Mouse (Mus musculus) lung, postnatal 25 days (tissue): ENCODE results near the gene Ipo7.
"Not testable (repeated sequence)": the region's sequence is repeated elsewhere in the genome, so short reads cannot be mapped to it uniquely, and the experiment has no call there.

Experiments used
- DNase-seq: peaks from one replicate; pipeline ENCODE4 v3.0.0; 2022; ENCODE audit warnings: low spot score

The Ipo7 gene

GRCm38 (mm10) chr7:110018117-110018630 lies at the start of gene Ipo7:
Gene Ipo7, plus strand, starts transcription at chr7:110018274.
- peak; percentile 95 for DNase-seq

GRCm38 (mm10) chr7:109968924-109969450 lies 49.1 kb upstream of the Ipo7 start:
- DNase-seq: no peak

DNA sequence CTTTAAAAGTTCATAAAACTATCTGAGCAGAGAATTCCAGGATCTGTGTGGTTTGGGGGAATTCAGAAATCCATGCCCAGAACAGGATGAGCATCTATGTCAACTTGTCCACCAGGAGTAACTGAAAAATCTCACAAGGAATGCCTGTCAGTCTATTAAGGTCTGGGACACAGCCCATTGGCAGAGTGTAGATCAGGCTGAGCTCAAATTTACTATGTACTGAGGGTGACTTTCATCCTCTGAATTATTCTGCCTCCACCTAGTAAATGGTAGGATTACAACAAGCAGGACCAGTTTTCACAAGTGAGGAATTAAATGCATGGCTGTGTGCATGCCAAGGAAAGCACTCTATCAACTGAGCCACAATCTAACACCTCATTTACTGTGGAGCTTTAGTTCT lies 48.5 kb upstream of the Ipo7 start:
- no peak for DNase-seq

DNA sequence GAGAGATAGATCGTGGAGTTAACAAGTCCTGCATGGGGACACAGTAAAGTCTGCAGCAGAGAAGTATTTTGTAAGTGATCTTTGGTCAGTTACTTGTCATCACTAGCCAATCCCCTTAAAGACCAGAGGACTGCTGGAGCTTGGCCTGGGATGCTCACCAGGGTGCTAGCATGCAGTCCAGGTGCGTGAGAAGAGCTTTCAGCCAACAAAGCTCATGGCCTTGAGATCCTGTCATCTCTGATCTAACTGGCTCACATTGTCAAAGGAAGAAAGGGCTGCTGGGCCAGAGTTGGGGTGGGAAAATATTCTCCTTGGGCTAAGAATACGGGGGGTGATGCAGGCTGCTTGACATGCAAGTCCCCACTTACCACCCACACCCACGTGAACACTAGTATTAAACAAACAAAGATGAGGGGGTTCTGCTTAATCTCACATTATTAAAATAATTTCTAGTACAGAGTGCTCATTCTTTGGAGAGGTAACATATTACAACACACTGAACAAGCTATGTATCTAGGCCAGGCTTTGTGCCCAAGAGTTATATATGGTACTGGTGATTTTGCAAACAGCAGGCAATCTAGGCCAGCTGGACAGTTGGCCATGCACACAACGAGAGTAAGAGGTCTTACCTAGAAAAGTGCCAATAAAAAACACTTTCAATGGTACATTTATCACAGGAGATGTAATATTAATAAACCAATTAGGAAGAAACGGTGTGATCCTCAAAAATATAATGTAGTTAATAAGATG lies 41.9 kb upstream of the Ipo7 start:
- no peak for DNase-seq

DNA sequence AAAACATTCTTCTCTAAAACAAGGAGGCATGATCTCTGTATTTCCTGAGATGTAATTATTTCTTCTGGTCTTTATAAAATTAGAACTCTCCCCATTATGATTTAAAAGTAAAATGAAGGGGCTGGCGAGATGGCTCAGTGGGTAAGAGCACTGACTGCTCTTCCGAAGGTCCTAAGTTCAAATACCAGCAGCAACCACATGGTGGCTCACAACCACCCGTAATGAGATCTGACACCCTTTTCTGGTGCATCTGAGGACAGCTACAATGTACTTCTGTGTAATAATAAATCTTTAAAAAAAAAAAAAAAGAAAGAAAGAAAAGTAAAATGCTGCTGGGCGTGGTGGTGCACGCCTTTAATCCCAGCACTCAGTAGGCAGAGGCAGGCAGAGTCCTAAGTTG lies 40.9 kb upstream of the Ipo7 start:
- not testable (repeated sequence) for DNase-seq

- DNase-seq: not testable (repeated sequence)
Observed at GRCm38 (mm10) chr7:109984608-109985007, 33.5 kb upstream of the Ipo7 start.

DNA sequence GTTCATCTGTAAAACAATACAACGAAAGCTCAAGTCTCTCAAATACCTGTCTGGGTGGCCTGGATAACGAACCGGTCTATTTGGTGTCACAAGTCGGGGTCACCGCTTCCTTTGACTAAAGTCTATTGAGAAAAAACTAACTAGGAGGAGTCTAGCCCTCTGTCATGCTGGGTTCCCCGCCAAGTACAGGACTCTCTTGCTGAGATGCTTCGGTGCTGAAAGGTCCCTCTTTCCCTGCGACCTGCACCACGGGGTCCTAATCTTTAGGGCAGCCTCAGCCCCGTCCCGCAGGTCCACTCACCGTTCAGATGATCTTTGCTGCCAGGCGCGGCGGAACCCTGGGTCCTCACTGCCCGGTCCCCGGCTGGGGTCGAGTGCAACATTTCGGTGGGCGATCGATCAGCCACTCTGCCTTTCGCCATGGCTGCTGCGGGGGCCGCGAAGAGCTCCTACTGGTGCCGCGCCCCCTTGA lies 32.4 kb upstream of the Ipo7 start:
- DNase-seq: no peak

- DNase-seq: peak; percentile 100
Observed at GRCm38 (mm10) chr7:109986133-109986669, 31.9 kb upstream of the Ipo7 start.

DNA sequence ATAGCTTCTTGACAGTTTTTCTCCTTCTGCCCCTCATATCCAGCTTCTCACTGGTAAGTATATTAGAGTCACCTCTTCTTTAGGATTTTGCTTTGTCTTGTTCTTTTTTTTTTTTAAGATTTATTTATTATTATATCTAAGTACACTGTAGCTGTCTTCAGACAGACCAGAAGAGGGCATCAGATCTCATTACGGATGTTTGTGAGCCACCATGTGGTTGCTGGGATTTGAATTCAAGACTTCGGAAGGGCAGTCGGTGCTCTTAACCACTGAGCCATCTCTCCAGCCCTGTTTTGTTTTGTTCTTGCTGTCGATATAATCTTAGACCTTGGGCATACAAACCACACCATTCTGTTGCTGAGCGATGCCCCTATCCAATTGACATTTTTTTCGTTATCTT lies 31.3 kb upstream of the Ipo7 start, which contains the start of gene Tmem41b:
Tmem41b (minus strand) TSS at position 155 of the 400 bp plus-strand sequence.
- DNase-seq: peak; percentile 34

DNA sequence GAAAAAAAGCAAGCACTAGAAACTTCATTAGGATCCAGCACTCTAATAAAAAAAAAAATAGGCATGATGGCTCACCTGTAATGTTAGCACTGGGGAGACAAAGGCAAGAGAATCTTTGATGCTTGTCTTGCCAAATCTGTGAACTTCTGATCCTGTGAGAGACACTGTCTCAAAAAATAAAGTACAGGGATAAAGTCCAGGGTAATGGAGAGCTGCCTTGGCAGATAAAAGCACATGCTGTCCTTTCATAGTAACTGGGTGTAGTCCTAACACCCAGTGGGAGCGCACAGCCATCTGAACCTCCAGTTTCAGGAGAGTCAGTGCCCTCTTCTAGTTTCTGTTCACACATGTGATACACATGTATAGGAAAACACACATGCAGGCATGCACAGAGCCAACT lies 26.8 kb upstream of the Ipo7 start:
- no peak for DNase-seq

- DNase-seq: peak; percentile 68
Observed at GRCm38 (mm10) chr7:109993157-109993959, 24.7 kb upstream of the Ipo7 start.

DNA sequence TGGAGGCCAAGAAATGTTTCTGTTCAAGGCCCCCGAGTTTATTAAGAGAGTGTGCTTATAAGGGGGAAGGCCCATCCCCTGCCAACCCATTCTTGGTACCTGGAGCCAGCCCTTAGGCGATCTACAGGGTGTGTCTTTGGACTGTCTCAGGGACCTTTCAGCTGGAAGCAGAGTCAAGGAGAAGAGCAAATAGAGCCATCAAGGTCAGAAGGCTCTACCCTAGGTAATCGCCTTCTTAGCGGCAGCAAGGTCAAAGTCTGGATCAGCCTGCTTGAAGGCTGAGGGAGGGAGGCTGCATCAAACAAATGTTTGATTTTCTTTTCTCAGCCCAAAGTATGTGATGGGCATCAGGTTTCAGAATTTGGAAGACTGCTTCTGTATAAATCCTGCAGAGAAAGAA lies 19.7 kb upstream of the Ipo7 start:
- DNase-seq: no peak

GRCm38 (mm10) chr7:110002092-110002491 lies 16.0 kb upstream of the Ipo7 start:
- DNase-seq: no peak

GRCm38 (mm10) chr7:110002968-110003367 lies 15.1 kb upstream of the Ipo7 start:
- DNase-seq: peak; percentile 42

DNA sequence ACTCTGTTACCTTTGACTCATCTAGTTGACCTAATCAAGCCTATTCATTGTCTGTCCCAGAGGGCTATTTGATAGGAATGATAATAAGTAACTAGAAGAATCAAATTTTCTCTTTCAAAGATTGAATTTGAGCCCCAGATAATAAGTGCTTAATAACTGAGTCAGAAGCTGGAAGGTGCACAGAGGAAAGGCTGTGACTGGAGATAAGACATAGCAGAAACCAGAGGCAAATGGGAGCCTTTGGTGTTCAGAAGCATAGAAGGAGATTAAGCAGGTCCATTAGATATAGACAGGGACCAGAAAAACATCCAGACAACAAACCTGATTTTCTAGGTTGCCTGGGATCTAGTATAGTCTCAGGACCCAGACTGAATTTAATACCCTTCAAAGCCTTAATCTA lies 12.1 kb upstream of the Ipo7 start:
- DNase-seq: no peak

DNA sequence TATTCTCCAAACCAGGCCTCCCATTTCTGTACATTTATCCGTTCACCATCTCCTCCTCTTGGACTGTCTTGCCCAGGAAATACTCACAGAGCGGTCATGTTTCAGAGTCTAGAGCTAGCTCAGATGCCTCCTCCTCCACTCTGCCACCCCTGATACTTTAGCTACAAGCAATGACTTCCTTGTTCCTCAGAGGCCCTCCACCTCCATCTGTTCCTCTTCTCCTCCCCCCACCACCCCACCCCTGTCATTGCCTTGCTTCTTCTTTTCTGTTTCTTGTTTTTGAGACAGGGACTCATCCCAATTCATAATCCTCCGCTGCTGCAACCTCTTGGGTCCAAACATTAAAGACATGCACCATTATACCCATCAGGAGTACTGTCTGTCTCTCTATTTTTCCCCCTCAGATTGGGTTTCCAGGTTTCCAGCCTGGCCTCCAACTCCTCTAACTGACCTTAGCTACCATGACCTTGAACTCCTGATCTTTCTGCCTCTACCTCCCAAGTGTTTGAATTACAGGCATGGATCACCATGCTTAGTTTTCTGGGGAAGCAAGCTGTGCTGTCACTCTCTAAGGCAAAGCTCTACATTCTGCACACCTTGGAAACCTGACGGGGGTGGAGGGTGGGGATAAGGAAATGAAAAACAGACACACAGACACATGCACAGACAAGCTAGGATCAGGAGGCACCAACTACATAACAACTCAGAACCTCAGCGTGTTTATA lies 11.4 kb upstream of the Ipo7 start:
- DNase-seq: no peak

- no peak for DNase-seq
Observed at GRCm38 (mm10) chr7:110008513-110008912, 9.6 kb upstream of the Ipo7 start.

- no peak for DNase-seq
Observed at GRCm38 (mm10) chr7:110009084-110009483, 9.0 kb upstream of the Ipo7 start.

GRCm38 (mm10) chr7:110011417-110011816 lies 6.7 kb upstream of the Ipo7 start:
- DNase-seq: no peak

DNA sequence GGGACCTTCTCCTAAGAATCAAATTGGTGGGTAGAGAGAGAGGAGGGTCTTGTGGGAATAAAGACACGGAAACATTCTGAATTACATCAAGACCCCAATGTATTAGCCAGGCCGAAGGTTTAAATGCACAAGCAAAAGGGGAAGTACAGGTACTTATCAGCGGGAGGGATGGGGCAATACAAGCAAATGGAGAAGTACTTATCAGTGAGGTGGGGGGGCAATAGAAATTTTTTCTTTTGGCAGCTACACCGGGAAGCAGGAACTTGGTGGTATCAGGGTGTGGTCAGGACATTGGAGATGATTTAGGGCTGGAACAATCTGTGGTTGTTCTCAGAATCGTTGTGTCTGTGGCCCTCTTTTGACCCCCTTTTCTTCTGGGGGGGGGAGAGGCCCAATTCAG lies 3.8 kb upstream of the Ipo7 start:
- DNase-seq: no peak

DNA sequence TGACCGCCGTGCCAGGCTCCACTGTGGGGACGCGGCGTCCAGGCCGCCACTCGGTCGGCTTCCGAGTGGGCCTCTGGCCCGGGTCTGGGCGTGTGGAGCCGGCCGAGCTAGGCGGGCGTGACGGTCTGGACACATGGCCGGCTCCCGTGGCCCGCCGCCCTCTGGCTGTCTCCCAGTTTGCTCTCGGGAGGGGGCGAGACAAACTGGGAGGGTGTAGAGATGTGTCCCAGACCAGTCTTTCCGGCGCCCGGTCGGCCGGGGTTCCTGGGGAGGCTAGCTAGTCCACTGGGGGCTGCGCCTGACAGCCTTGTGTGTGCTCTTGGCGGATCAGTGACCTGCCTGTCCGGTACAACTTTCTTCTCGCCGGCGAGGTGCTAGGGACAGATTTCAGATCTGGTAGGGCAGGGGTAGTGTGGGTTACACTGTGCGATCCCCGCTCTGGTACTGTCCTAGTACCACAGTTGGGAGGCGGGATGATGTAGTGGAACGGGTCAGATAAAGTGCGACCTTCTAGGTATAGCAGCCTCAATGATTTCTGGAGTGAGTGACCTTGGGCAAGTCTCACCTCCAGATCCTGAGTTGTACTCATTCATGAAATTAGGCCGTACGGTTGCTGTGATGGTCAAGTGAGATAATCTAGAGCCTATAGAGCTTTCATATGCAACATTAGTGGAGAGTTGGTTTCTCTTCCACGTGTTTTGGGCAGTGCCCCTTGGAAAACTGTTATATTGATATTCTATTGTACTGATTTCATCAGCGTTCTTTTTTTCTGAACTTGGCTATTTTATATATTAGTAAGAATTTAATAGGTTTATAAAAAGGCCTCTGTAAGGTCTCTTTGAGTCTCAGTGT lies 783 bp downstream of the Ipo7 start:
- peak; percentile 44 for DNase-seq
